Mouse (Mus musculus) forebrain, embryonic 14.5 days (tissue): ENCODE results near the gene Itga1. TPM values are rescaled to one million over a fixed set of nuclear protein-coding genes. Genes with fewer than 3 reads are reported as not detected.

ENCODE experiments used
- ATAC-seq: fragments of 200-750 bp; cut with Nextera tagmentation; 2 replicates; pipeline ENCODE4 v1.8.0; 2017; ENCODE audit warnings: mild to moderate bottlenecking, moderate library complexity
- DNase-seq: peaks from one replicate; pipeline ENCODE4 v3.0.0-alpha.2; 2015; ENCODE audit warnings: low spot score
- H3K27ac ChIP-seq: fragments of 300-500 bp; sonication (generic); 2 replicates; pipeline ENCODE4 v1.5.1; 2014; ENCODE audit warnings: low read depth, mild to moderate bottlenecking, control low read depth, low read length, moderate library complexity
- H3K27me3 ChIP-seq: fragments of 300-500 bp; sonication (generic); replicated peaks from 2 replicates; pipeline ENCODE4 v1.6.1; 2014; ENCODE audit warnings: low read length, control low read depth, mixed read lengths; ENCODE audit not compliant: control insufficient read depth, insufficient read depth
- H3K36me3 ChIP-seq: fragments of 300-500 bp; sonication (generic); 2 replicates; pipeline ENCODE4 v1.6.1; 2014; ENCODE audit warnings: low read length, control low read depth; ENCODE audit not compliant: control insufficient read depth, insufficient read depth
- H3K4me1 ChIP-seq: fragments of 300-500 bp; sonication (generic); 2 replicates; pipeline ENCODE4 v1.6.1; 2014; ENCODE audit warnings: antibody characterized with exemption, low read length, control low read depth; ENCODE audit not compliant: control insufficient read depth, insufficient read depth
- H3K4me2 ChIP-seq: fragments of 300-500 bp; sonication (generic); 2 replicates; pipeline ENCODE4 v1.6.1; 2014; ENCODE audit warnings: mild to moderate bottlenecking, control low read depth, low read length
- H3K4me3 ChIP-seq: fragments of 300-500 bp; sonication (generic); 2 replicates; pipeline ENCODE4 v1.5.1; 2014; ENCODE audit warnings: low read depth, low read length, control low read depth
- H3K9ac ChIP-seq: fragments of 300-500 bp; sonication (generic); 2 replicates; pipeline ENCODE4 v1.6.1; 2014; ENCODE audit warnings: mild to moderate bottlenecking, low read length, control low read depth, moderate library complexity
- H3K9me3 ChIP-seq: fragments of 300-500 bp; sonication (generic); replicated peaks from 2 replicates; pipeline ENCODE4 v1.6.1; 2016; ENCODE audit warnings: low read length, control low read depth, mixed read lengths; ENCODE audit not compliant: control insufficient read depth
- WGBS: fragments of 180-500 bp; shearing (Covaris S2); extraction: QIAGEN DNeasy Blood & Tissue Kit; methylation state at CpG from one replicate; pipeline ENCODE4 v1.1.7; 2014; 5-methylcytosine and 5-hydroxymethylcytosine counted together
- polyA plus RNA-seq: library from polyadenylated mRNA; unstranded; fragments of >200 nt; fragmentation: Nextera tagmentation; extraction: Ambion mirVana; gene quantifications from 2 replicates; pipeline ENCODE4 v1.2.1, GENCODE M21; 2014

Itga1 gene
- polyA plus RNA-seq, 1 experiment from 2014 or later: 5.8 TPM

GRCm38 (mm10) chr13:115021411-115021810 is 80.4 kb downstream of the Itga1 start:
- DNase-seq (no peak), ATAC-seq (no peak)
- H3K4me1 ChIP-seq: no peaks in the 10 kb centered on the region
- no peak overlapping the region for H3K27ac ChIP-seq
- H3K36me3 ChIP-seq: no peaks in the 10 kb centered on the region
- H3K4me2 ChIP-seq: no peak overlapping the region
- H3K9me3 ChIP-seq: no peaks in the 10 kb centered on the region
- WGBS: 79% methylated on average over 10 of the region's 10 CpGs
- H3K4me3 ChIP-seq: no peak overlapping the region
- no peak overlapping the region for H3K9ac ChIP-seq
- no peaks in the 10 kb centered on the region for H3K27me3 ChIP-seq

- Histone ChIP-seq H3K4me3 (no peak overlapping the region), H3K36me3 (no peaks in the 10 kb centered on the region), H3K9me3 (no peaks in the 10 kb centered on the region), H3K9ac (no peak overlapping the region), H3K27me3 (no peaks in the 10 kb centered on the region), H3K4me1 (no peaks in the 10 kb centered on the region), H3K27ac (no peak overlapping the region), H3K4me2 (no peak overlapping the region)
- no peak for DNase-seq
- no peak for ATAC-seq
- WGBS: 89% methylated on average over 4 of the region's 4 CpGs
Measured at GRCm38 (mm10) chr13:115020727-115021126, 81.0 kb downstream of the Itga1 start.

DNA sequence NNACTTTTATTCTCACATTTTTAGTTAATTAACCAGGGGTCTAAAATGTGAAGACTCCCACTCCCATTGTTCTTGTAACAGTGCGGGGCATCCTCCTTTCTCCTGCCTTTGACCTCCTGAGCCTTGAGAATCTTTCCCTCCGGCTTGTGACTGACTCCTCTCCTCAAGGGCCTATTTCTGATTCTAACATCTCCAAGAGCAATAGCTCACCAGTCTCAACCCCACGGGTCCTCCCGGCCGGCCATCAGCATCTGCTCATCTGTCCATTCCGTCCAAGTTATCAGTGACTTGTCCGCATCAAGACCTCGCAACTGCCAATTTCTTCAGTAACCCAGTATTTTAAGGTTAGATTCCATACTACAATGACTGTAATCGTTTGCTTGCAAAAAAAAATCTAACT is 84.2 kb downstream of the Itga1 start:
- H3K4me1 ChIP-seq: no peaks in the 10 kb centered on the region
- 90% methylated on average over 9 of the region's 9 CpGs for WGBS

DNA sequence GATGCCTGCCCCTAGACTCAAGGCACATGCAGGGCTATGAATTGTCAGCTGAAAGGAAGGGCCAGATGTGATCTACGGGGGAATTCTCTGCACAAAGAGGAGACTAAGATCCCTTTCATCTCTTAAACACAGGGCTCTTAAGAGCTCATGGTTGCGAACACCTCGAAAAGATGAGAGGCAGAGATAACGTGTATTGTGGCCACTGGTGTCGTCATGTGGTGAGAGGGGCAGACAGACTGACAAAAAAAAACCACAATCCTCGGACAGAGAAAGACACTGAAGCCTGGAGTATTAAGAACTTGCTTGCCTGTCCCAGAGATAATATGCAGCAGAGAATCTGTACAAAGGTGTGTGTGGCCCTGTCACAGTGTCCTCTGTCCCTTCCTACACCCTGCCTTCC is 90.2 kb downstream of the Itga1 start:
- H3K9ac ChIP-seq: no peak overlapping the region
- ATAC-seq: no peak
- no peaks in the 10 kb centered on the region for H3K27me3 ChIP-seq
- WGBS: 66% methylated on average over 6 of the region's 6 CpGs
- no peak overlapping the region for H3K4me2 ChIP-seq
- H3K27ac ChIP-seq: no peak overlapping the region
- no peak for DNase-seq
- no peaks in the 10 kb centered on the region for H3K9me3 ChIP-seq
- no peaks in the 10 kb centered on the region for H3K36me3 ChIP-seq
- no peaks in the 10 kb centered on the region for H3K4me1 ChIP-seq
- no peak overlapping the region for H3K4me3 ChIP-seq

More for the DNA sequence above, 84.2 kb downstream of the Itga1 start:
- Histone ChIP-seq H3K4me3 (no peak overlapping the region), H3K36me3 (no peaks in the 10 kb centered on the region), H3K27ac (no peak overlapping the region), H3K9me3 (no peaks in the 10 kb centered on the region), H3K9ac (no peak overlapping the region), H3K27me3 (no peaks in the 10 kb centered on the region), H3K4me2 (no peak overlapping the region)
- ATAC-seq: no peak
- no peak for DNase-seq

DNA sequence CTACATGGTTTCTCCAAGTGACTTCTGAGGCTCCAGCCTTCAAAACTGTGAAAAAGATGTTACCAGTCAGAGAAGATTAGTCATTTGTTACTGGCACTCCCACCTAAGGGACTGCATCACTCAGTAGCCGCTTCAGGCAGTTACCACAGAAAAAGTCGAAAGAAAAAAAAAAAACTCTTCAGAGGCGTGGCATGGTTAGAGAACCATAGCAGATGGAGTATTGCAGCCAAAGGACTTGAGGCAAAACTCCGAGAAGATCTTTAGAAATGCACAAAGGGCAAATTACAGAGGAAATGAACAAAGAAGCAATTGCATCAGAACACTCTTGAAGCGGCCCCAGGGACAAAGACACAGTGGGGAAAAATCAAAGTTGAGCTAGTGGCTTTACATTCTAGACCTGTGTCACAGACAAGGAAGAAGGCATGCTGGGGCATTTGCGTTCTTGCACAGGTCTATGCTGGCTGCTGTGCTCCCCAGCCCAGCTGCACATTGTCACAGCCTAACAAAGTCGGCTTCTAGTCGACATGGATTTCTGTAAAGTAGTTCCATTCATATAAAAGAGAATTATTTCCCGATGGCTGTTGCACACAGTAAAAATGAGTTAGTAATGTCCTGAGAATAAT is 95.4 kb downstream of the Itga1 start:
- WGBS: 39% methylated on average over 9 of the region's 9 CpGs
- Histone ChIP-seq H3K36me3 (no peaks in the 10 kb centered on the region), H3K9ac (no peak overlapping the region), H3K4me1 (peaks cover 3% of the 10 kb centered on the region; the same call in 1 of the 2 replicates), H3K27me3 (no peaks in the 10 kb centered on the region), H3K9me3 (no peaks in the 10 kb centered on the region), H3K4me3 (no peak overlapping the region), H3K27ac (no peak overlapping the region), H3K4me2 (no peak overlapping the region)
- peak; percentile 22; the same call in 1 of the 2 replicates for ATAC-seq
- peak; percentile 30 for DNase-seq

- H3K27me3 ChIP-seq: no peaks in the 10 kb centered on the region
- ATAC-seq (no peak), DNase-seq (no peak)
- no peak overlapping the region for H3K4me2 ChIP-seq
- H3K36me3 ChIP-seq: no peaks in the 10 kb centered on the region
- no peaks in the 10 kb centered on the region for H3K9me3 ChIP-seq
- WGBS: 81% methylated on average over 6 of the region's 6 CpGs
- no peak overlapping the region for H3K4me3 ChIP-seq
- no peak overlapping the region for H3K27ac ChIP-seq
- H3K4me1 ChIP-seq: peaks cover 3% of the 10 kb centered on the region; the same call in 1 of the 2 replicates
- H3K9ac ChIP-seq: no peak overlapping the region
Measured at GRCm38 (mm10) chr13:115005342-115005741, 96.4 kb downstream of the Itga1 start.

DNA sequence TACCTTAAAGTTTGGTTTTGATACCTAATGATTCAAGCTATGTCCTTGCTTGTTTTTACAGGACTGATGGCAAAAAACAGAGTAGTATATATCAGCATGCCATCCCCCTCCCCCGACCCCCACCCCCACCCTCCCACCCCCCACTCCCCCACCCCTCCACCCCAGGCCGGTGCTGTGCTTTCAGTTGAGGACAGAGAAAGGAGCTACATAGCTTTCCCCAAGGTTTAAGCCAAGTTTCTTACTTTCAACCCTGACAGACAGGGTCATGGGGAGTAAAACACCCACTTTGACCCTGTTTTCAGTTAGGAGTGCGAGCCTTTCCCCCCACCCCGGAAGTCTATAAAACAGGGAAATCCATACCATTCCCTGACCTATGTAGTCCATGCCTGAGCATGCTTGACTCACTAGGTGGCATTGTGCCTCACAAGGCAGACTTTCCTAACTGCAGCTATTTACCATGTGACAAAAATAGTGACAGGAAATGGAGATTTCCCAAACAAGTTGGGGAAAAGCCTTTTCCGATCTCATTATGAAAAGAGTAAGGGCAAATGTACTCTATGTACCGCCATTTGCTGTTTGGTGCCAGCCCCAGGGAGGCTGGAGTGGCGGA is 98.2 kb downstream of the Itga1 start:
- H3K9ac ChIP-seq: no peak overlapping the region
- DNase-seq: no peak
- no peak overlapping the region for H3K27ac ChIP-seq
- WGBS: 57% methylated on average over 7 of the region's 7 CpGs
- no peaks in the 10 kb centered on the region for H3K9me3 ChIP-seq
- no peaks in the 10 kb centered on the region for H3K27me3 ChIP-seq
- peaks cover 3% of the 10 kb centered on the region; the same call in 1 of the 2 replicates for H3K4me1 ChIP-seq
- no peak for ATAC-seq
- H3K36me3 ChIP-seq: no peaks in the 10 kb centered on the region
- no peak overlapping the region for H3K4me2 ChIP-seq
- H3K4me3 ChIP-seq: no peak overlapping the region

DNA sequence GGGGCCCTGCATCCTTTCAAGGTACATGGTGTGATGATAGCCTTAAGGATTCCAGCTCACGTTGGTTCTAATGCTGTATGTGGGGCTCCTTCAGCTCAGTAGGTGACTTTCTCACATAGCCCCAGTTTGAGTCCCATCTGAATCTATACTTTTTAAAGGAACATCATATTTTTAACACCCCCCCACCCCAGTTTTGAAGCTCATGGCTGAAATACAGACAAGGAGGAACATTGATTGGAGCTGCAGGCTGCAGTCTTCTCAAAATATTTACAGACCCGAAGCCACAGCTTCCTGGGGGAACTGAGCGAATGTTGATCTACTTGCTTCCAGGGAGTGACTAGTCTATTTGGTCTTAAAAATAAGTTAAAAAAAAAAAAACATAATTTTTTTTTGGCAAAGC is 98.9 kb downstream of the Itga1 start:
- H3K4me2 ChIP-seq: no peak overlapping the region
- no peaks in the 10 kb centered on the region for H3K27me3 ChIP-seq
- DNase-seq: no peak
- 87% methylated on average over 3 of the region's 3 CpGs for WGBS
- no peak overlapping the region for H3K27ac ChIP-seq
- H3K9me3 ChIP-seq: no peaks in the 10 kb centered on the region
- ATAC-seq: no peak
- peaks cover 3% of the 10 kb centered on the region; the same call in 1 of the 2 replicates for H3K4me1 ChIP-seq
- no peaks in the 10 kb centered on the region for H3K36me3 ChIP-seq
- H3K9ac ChIP-seq: no peak overlapping the region
- H3K4me3 ChIP-seq: no peak overlapping the region

- Histone ChIP-seq H3K4me1 (peaks cover 3% of the 10 kb centered on the region; the same call in 1 of the 2 replicates), H3K4me3 (no peak overlapping the region), H3K9ac (no peak overlapping the region), H3K4me2 (no peak overlapping the region), H3K36me3 (no peaks in the 10 kb centered on the region), H3K27me3 (no peaks in the 10 kb centered on the region), H3K9me3 (no peaks in the 10 kb centered on the region), H3K27ac (no peak overlapping the region)
- ATAC-seq (no peak), DNase-seq (no peak)
- WGBS: 91% methylated on average over 5 of the region's 5 CpGs
Measured at GRCm38 (mm10) chr13:115002155-115002554, 99.6 kb downstream of the Itga1 start.
